Mouse (Mus musculus) ES-E14 (cell line): Measurements from ENCODE around the gene Rufy4. TPM values are rescaled to one million over a fixed set of nuclear protein-coding genes. Genes with fewer than 3 reads are reported as not detected.

ENCODE experiments used
- DNase-seq: peaks from one replicate; pipeline ENCODE4 v3.0.0-alpha.2; 2013; ENCODE audit warnings: low read depth, low spot score
- H3K27ac ChIP-seq: 2 replicates; pipeline ENCODE4 v1.5.1; 2012; ENCODE audit warnings: low read depth, mild to moderate bottlenecking, low read length, moderate library complexity, mixed read lengths; ENCODE audit not compliant: poor library complexity, insufficient read depth, severe bottlenecking
- H3K36me3 ChIP-seq: 2 replicates; pipeline ENCODE4 v1.6.1; 2012; ENCODE audit warnings: mild to moderate bottlenecking, low read length, moderate library complexity, mixed read lengths; ENCODE audit not compliant: control insufficient read depth, poor library complexity, insufficient read depth, severe bottlenecking
- H3K4me1 ChIP-seq, 2 experiments: fragments of 150-350 bp in 1 of 2; sonication (generic) in 1 of 2; 2 replicates each; pipeline ENCODE4 v1.6.1; 2012; ENCODE audit warnings: low read length in 2 of 2, mild to moderate bottlenecking in 1 of 2, mixed read lengths in 1 of 2; ENCODE audit not compliant: control insufficient read depth in 2 of 2, insufficient read depth in 2 of 2, poor library complexity in 1 of 2
- H3K4me3 ChIP-seq, 2 experiments: fragments of 150-350 bp in 1 of 2; sonication (generic) in 1 of 2; 2 replicates each; pipeline ENCODE4 v1.5.1; 2012; ENCODE audit warnings: low read length in 2 of 2, low read depth in 1 of 2, mild to moderate bottlenecking in 1 of 2, mixed read lengths in 1 of 2; ENCODE audit not compliant: insufficient read depth in 1 of 2, poor library complexity in 1 of 2, severe bottlenecking in 1 of 2
- H3K9ac ChIP-seq: 2 replicates; pipeline ENCODE4 v1.6.1; 2012; ENCODE audit warnings: low read depth, mild to moderate bottlenecking, low read length, mixed read lengths; ENCODE audit not compliant: poor library complexity, insufficient read depth, severe bottlenecking
- H3K9me3 ChIP-seq: fragments of 150-350 bp; sonication (generic); 2 replicates; pipeline ENCODE4 v1.6.1; 2012; ENCODE audit warnings: low read depth, mild to moderate bottlenecking, low read length; ENCODE audit not compliant: control insufficient read depth, insufficient read depth
- CHD2 ChIP-seq: IDR thresholded peaks from 2 replicates; pipeline ENCODE4 v1.6.1; 2014; ENCODE audit warnings: mild to moderate bottlenecking, low read depth, low read length, inconsistent platforms
- HCFC1 ChIP-seq: IDR thresholded peaks from 2 replicates; pipeline ENCODE4 v1.6.1; 2012; ENCODE audit warnings: low read length, inconsistent platforms, borderline replicate concordance; ENCODE audit not compliant: insufficient read depth
- MAFK ChIP-seq: IDR thresholded peaks from 2 replicates; pipeline ENCODE4 v1.6.1; 2014; ENCODE audit warnings: mild to moderate bottlenecking, low read depth, low read length, inconsistent platforms; ENCODE audit not compliant: insufficient read depth
- ZC3H11A ChIP-seq: IDR thresholded peaks from 2 replicates; pipeline ENCODE4 v1.6.1; 2012; ENCODE audit warnings: low read depth, mild to moderate bottlenecking, inconsistent platforms, low read length, borderline replicate concordance
- ZNF384 ChIP-seq: IDR thresholded peaks from 2 replicates; pipeline ENCODE4 v1.6.1; 2012; ENCODE audit warnings: low read depth, low read length, inconsistent platforms
- in situ Hi-C, 2 experiments: fragments of 600-800 bp; cut with MboI; formaldehyde crosslinking; loops; one replicate each; pipeline ENCODE4 v1.15.1; 2025; ENCODE audit warnings: low sequenced_read_pairs in 2 of 2, inconsistent platforms in 1 of 2; ENCODE audit not compliant: unreplicated experiment in 2 of 2
- total RNA-seq: library from RNA; depleted of rRNA; stranded (reverse); fragments of 300-350 nt; gene quantifications from 2 replicates; pipeline ENCODE4 v1.2.3, GENCODE M21; 2012

Rufy4 gene
- total RNA-seq, 1 experiment, result not detected

DNA sequence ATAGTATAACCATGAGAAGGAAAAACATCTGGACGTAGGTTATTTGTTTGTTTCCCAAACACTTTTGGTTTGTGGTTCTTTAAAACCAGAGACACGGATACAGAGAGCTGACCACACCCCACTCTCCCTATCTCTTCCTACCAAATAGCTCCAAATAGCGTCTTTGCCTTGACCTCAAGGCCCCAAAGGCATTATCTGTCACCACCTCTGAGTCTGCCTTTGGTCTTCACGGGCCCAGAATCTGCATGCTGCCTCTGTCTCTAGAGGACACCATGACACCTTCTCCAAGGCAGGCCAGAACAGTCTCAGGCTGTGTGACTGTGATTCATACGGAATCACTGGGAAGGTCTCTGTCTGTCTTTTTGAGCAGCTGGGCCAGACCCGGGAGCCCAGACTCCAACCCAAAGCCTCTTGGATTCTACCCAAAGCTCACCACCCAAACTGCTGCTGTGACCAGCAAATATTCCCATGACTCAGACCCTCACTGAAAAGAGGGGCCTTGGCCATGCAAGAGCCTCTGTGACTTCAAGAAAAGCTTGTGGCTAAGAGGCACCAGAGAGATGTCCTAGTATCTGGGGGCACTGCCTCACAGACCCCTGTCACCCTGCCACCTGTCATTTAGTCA lies 10.1 kb downstream of the Rufy4 start:
- in situ Hi-C loops, result no loop called here
- Histone ChIP-seq H3K27ac (no peak overlapping the region), H3K4me3 (no peak overlapping the region), H3K4me1 (no peaks in the 10 kb centered on the region), H3K9ac (no peak overlapping the region), H3K9me3 (no peaks in the 10 kb centered on the region), H3K36me3 (no peaks in the 10 kb centered on the region)
- TF ChIP-seq ZNF384 (no peak), MAFK (no peak), ZC3H11A (no peak), CHD2 (no peak), HCFC1 (no peak)
- DNase-seq, result no peak

DNA sequence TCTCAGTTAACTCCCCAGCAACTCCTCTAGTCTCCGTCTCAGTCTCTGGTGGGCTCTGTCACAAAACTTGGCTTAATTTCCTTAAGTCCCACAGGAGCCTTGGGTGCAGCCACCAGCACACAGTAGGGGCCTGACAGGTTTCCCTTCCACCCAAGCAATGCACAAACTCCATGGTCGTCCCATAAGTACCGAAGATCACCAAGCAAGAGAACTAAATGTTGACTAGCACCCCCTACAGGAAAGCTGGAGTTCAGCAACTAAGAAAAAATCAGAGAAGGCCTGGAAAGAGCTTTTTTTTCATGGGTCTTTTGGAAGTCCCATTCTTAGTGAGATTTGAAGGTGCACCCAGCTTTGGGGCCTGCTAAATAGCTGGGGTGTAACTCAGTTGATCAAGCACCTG lies 14.1 kb downstream of the Rufy4 start:
- TF ChIP-seq ZC3H11A, result no peak
- TF ChIP-seq HCFC1, result no peak
- TF ChIP-seq ZNF384, result peak; percentile 53; the same call in 1 of the 2 replicates
- Histone ChIP-seq H3K9ac (no peak overlapping the region), H3K27ac (no peak overlapping the region), H3K4me3 (no peak overlapping the region), H3K36me3 (no peaks in the 10 kb centered on the region), H3K4me1 (0 out of 4 replicates have a peak, but pooled peaks cover 0 to 2% of the 10 kb centered on the region in 2 experiments), H3K9me3 (no peaks in the 10 kb centered on the region)
- in situ Hi-C loops, result no loop called here
- DNase-seq, result no peak

DNA sequence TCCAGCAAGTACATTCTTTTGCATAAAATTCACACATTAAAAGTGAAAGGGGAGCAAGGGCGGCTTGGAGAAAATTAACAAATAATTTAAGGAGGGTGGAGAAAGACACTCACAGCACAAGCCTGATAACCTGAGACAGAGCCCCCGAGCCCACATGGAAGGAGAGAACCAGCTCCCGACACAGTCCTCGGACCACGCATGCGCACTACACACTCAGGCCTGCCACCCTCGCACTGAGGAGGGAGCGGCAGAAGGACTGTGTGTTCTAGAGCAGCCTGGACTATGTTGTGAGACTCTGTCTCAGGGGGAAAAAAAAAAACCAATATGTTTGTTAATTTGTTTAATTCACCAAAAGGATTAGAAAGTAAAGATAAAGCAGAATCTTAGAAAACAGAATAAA lies 16.4 kb downstream of the Rufy4 start:
- no peak for DNase-seq
- TF ChIP-seq ZNF384, result no peak
- TF ChIP-seq HCFC1, result no peak
- TF ChIP-seq MAFK, result no peak
- no peak for TF ChIP-seq ZC3H11A
- no peak for TF ChIP-seq CHD2
- 0 out of 4 replicates have a peak, but pooled peaks cover 0 to 2% of the 10 kb centered on the region in 2 experiments for H3K4me1 ChIP-seq
- no peaks in the 10 kb centered on the region for H3K36me3 ChIP-seq
- H3K9me3 ChIP-seq, result no peaks in the 10 kb centered on the region
- H3K4me3 ChIP-seq, result no peak overlapping the region
- in situ Hi-C loops, result no loop called here
- H3K9ac ChIP-seq, result no peak overlapping the region
- no peak overlapping the region for H3K27ac ChIP-seq

DNA sequence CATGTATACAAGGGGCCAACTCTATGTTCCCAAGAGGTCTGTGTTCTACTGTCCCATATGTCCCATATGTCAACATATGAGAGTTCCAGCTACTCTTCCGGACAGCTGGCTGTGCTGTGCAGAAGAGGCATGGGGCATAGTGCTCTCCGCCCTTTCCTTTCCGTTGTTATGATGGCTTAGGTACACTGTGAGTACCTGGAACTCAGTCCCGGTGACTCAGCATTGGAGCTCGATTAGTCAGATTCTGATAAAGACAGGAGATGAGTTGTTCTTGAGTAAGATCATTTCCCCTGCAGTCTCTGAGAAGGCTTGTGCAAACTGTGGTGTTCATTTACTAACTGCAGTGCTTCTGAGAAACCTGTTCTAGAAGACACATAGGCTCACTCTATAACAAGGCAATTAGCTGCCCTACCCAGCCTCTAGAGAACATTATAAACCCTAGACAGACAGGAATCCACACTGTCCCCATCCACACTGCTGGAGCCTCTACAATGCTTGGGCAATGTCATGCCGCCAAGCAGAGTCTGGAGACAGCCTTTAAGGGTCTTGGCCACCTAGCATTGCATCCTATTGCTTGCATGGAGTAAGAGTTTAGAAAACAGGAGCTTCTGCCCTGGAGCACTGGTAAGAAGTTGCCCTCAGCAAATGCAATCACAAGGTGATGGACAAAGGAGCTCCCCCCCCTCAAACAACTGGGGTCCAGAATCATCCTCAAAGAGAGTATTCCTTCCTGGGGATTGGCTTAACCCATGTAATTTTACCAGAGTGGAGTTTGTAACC lies 24.0 kb downstream of the Rufy4 start:
- Histone ChIP-seq H3K36me3 (no peaks in the 10 kb centered on the region), H3K4me1 (no peaks in the 10 kb centered on the region), H3K27ac (no peak overlapping the region), H3K9me3 (no peaks in the 10 kb centered on the region), H3K9ac (no peak overlapping the region), H3K4me3 (no peak overlapping the region)
- in situ Hi-C loops, result no loop called here
- TF ChIP-seq MAFK (no peak), CHD2 (no peak)
- no peak for DNase-seq

DNA sequence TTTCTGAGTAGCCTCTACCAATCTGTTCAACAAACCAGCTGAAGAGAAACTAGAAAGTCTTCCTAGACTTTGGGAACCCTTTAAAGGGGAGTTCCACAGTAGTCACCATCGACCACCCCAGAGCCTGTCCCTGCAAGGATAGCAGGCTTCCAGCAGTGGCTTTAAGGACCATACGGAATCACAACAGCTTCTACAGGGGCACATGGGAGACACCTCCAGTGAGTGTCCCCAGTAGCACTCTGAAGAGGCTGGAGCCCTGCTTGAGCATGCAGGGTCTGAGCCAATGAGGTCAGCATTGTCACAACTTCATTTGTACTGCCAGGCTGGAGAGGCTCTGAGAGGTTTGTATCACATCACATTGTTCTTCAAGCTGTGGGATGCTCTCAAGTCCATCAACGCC lies 24.8 kb downstream of the Rufy4 start:
- no peak for DNase-seq
- TF ChIP-seq HCFC1 (no peak), MAFK (no peak), ZNF384 (no peak), CHD2 (no peak), ZC3H11A (no peak)
- in situ Hi-C loops, result no loop called here

More for the DNA sequence above, 24.8 kb downstream of the Rufy4 start:
- Histone ChIP-seq H3K36me3 (no peaks in the 10 kb centered on the region), H3K9me3 (no peaks in the 10 kb centered on the region), H3K27ac (no peak overlapping the region), H3K4me3 (no peak overlapping the region), H3K9ac (no peak overlapping the region), H3K4me1 (no peaks in the 10 kb centered on the region)
